Mouse (Mus musculus): ENCODE results near the gene Rpl4.
"Not testable (repeated sequence)": the region's sequence is repeated elsewhere in the genome, so short reads cannot be mapped to it uniquely, and the experiment has no call there.

The Rpl4 gene

GRCm38 (mm10) chr9:64198068-64198762 is 25.0 kb downstream of the Rpl4 start:
- no peak for DNase-seq (ENCODE audit: low spot score in 2 of 2)

GRCm38 (mm10) chr9:64198763-64199418 is 25.7 kb downstream of the Rpl4 start:
- DNase-seq (ENCODE audit: low spot score in 2 of 2), result not testable (repeated sequence)

GRCm38 (mm10) chr9:64199897-64200296 is 26.7 kb downstream of the Rpl4 start:
- DNase-seq (ENCODE audit: low spot score in 2 of 2), result no peak

- DNase-seq (ENCODE audit: low spot score in 2 of 2), result no peak
Measured at GRCm38 (mm10) chr9:64202331-64202730, 29.2 kb downstream of the Rpl4 start.

GRCm38 (mm10) chr9:64202866-64203265 is 29.7 kb downstream of the Rpl4 start:
- DNase-seq (ENCODE audit: low spot score in 2 of 2), result no peak

GRCm38 (mm10) chr9:64207509-64208084 is 34.4 kb downstream of the Rpl4 start:
- DNase-seq (ENCODE audit: low spot score in 2 of 2), result no peak

- no peak for DNase-seq (ENCODE audit: low spot score in 2 of 2)
Measured at GRCm38 (mm10) chr9:64214452-64214851, 41.3 kb downstream of the Rpl4 start.

- no peak for DNase-seq (ENCODE audit: low spot score in 2 of 2)
Measured at GRCm38 (mm10) chr9:64216090-64216489, 42.9 kb downstream of the Rpl4 start.

GRCm38 (mm10) chr9:64216641-64217040 is 43.5 kb downstream of the Rpl4 start:
- no peak for DNase-seq (ENCODE audit: low spot score in 2 of 2)

- DNase-seq (ENCODE audit: low spot score in 2 of 2), result no peak
Measured at GRCm38 (mm10) chr9:64217887-64218286, 44.7 kb downstream of the Rpl4 start.

GRCm38 (mm10) chr9:64219305-64219704 is 46.1 kb downstream of the Rpl4 start:
- no peak for DNase-seq (ENCODE audit: low spot score in 2 of 2)

- no peak for DNase-seq (ENCODE audit: low spot score in 2 of 2)
Measured at GRCm38 (mm10) chr9:64219772-64220420, 46.7 kb downstream of the Rpl4 start.

GRCm38 (mm10) chr9:64220603-64221002 is 47.4 kb downstream of the Rpl4 start:
- no peak for DNase-seq (ENCODE audit: low spot score in 2 of 2)

- DNase-seq (ENCODE audit: low spot score in 2 of 2), result no peak
Measured at GRCm38 (mm10) chr9:64221480-64221879, 48.3 kb downstream of the Rpl4 start.

GRCm38 (mm10) chr9:64222098-64222497 is 48.9 kb downstream of the Rpl4 start:
- no peak for DNase-seq (ENCODE audit: low spot score in 2 of 2)

- no peak for DNase-seq (ENCODE audit: low spot score in 2 of 2)
Measured at GRCm38 (mm10) chr9:64225805-64226204, 52.6 kb downstream of the Rpl4 start.

- DNase-seq (ENCODE audit: low spot score in 2 of 2), result no peak
Measured at GRCm38 (mm10) chr9:64227736-64228135, 54.6 kb downstream of the Rpl4 start.

All from frontal cortex, postnatal 14 days (tissue).